Mouse (Mus musculus) layer of hippocampus, postnatal 36 days (tissue): Measurements from ENCODE around the gene 1600002K03Rik. TPM values are rescaled to one million over a fixed set of nuclear protein-coding genes. Genes with fewer than 3 reads are reported as not detected.
A peak's percentile ranks its signal among the peaks of the same experiment; 100 is the strongest.
"Not testable (repeated sequence)": the region's sequence is repeated elsewhere in the genome, so short reads cannot be mapped to it uniquely, and the experiment has no call there.

Experiments used
- DNase-seq, 2 experiments: peaks; one replicate each; pipeline ENCODE4 v3.0.0; 2022
- total RNA-seq, 2 experiments: library from RNA; stranded (reverse); gene quantifications; 2 replicates each; pipeline ENCODE4 v1.2.3; 2021

The 1600002K03Rik gene
- total RNA-seq, 2 experiments from 2014 or later: 6.4 to 6.9 TPM

DNA sequence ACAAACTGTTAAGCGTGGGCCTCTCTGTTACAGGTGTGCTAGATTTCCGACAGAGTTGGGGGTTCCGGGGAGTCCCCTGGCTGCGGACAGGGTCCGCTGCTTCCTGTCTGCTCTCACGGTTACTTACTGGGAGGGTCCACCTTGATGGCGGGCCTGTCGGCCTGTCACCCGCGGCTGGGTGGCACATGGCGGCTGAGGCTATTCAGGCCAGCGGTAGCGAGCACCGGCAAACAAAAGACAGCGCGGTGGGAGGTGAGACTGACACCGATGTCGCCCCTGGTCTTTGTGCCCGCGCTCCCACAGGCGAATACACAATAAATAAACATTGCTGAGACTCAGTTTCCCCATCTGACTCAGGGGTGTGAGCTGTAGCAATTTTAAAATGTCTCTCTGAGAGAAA lies 17.3 kb downstream of the 1600002K03Rik start:
- no peak for DNase-seq

DNA sequence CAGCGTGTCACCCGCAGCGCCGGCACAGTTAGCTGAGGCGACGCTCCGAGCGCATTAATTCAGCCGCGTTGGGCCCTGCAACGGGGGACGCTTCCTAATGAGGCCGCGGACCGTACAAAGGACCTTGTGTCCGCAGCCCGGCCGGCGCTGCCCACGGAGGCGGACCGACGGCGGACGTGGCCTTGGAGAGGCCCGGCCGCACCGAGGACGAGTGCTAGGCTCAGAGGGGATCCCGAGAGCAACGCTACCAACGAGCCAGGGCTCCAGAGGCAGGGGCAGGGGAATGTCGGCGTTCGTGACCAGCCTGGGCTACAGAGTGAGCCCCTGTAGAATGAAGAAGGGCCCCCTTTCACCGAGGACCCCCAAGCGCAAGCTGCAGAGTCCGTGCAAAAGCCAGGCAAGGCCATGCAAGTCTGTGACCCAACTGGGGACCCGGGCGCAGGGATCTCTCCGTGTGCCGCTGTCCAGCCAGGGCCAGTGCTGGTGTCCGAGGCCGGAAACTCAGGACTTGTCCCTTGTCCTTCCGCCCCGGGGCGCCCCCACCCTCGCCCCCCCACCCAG lies 17.8 kb downstream of the 1600002K03Rik start:
- peak; percentile 24 to 56 for DNase-seq

DNA sequence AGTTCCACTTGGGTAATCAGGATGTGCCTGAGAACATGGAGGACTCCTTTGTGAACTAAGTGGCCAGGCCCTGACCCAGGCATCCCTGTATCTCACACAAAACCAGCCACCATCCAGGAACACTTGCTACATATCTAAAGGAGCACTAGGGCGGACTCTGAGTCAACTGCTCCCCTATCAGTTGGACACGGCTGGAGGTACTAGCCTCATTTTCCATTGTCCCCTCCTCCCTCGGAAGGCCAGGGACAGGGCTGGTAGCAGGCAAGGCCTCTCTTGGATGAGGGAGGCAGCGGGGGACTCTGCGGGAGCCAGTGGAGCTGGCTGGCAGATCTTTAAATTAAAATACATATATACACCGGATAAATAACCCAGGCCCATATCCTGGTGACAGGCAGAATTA lies 21.2 kb downstream of the 1600002K03Rik start:
- no peak for DNase-seq

DNA sequence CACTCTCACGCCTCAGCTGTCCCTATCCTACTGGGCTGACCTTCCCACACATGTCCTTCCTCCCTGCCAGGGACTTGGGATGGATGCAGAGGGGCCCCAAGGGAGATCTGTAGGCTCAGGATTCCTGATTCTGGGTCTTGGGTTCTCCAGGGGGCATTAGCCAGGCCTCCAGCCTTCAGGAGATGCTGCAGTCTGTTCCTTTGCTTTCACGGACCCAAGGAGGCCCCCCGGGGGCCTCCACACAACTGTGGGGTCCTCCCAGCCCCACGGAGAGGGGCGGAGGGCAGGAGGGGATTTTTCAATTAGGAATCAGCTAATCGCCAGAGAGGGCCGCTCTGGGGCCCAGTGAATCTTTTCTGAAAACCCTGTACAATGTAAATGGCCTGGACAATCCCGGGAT lies 21.7 kb downstream of the 1600002K03Rik start:
- DNase-seq: no peak

DNA sequence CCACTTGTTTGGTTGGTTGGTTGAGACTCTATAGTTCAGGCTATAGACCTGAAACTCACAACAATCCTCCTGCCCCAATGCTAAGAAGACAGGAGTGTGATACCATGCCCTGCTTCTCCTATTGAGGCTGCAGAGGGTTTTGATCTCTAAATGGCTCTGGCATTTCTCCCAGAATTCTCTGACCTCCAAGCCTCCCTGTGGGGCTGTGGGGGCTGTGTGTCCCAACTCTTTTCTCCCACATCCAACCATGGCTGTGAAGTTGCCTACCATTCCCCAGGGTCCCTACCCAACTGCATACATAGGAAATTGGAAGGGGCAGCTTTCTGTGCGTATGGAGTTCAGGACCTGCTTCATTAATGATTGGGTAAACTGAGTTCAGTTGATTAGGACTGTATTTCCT lies 23.4 kb downstream of the 1600002K03Rik start:
- DNase-seq: no peak

DNA sequence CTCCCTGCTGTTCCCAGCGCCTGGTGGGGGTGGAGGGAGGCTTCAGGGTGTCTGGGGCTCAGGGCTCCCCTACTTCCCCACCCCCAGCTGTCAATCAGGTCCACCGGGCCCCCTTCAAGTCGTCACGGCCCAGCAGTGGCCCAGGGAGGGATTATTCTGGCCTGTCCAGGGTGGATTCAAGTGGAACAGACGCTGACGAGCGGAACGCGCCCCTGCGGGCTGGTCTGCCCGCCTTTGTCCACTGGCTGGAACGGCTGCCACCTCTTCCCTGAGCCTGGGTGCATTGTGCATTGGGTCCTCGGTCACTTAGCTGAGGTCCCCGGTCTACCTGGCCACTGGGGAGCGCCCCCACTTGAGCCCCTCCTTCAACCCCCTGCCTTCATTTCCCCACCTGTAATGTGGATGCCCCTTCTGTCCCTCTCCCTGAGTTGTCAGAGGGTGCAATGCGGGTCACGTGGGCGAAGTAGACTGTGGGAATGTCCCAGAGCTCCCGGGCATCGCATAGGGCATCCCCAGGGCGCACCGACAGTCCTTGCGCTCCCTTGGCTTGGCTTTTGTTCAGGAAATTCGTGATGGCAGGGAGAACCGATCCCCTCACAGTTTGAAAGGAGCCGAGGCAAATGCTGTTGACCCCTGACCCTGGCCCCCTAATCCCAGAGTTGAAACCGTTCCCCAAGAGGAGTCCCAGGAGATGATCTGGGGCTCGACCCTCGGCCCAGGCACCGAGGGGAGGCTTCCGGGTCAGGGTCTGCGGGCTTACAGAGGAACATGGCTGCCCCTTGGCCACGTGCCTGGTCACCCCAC lies 24.2 kb downstream of the 1600002K03Rik start:
- DNase-seq: no peak

DNA sequence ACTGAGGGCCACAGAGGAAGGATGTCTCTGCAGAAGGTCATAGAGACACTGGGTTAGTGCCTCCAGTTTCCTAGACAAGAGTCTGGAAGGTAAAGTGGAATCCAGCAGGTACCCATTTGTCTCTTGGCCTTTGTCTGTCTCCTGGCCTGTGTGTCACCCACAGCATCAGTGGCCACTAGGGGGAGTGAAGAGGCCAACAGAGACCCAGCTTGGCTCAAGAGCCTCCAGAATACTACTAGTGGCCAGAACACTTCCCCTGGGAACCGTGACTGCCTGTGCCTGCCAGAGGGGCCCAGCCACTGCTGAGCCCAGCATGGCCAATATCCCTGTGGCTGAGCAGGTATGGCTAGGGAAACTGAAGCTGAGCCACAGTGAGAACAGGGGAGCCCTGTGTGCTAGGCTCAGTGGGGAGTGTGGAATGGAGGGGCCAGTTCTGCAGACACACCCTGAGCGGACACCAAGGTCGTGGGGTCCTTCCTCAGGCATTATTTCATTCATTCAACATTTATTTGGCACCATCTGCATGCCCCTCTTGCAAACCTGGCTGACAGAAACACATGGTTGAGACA lies 26.8 kb downstream of the 1600002K03Rik start:
- DNase-seq: peak; percentile 64 to 67

DNA sequence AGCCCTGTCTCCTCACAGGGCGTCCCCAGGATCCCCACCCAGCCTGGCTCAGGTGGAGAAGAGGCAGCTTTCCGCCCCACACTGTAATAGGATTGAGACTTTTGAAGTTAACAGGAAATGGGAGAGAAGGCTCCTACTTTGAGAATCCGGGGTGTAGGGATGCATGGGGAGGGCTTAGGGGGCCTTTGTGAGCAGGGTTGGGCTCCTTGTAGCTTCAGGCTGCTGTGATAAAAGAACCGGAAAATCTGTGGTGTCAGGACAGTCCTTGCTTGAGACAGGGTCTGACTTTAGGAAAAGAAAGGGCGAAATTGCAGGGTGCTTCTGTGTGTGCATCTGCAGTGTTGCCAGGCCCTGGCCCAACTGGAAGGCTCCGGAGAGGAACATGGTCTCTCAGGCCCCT lies 27.7 kb downstream of the 1600002K03Rik start:
- no peak for DNase-seq

DNA sequence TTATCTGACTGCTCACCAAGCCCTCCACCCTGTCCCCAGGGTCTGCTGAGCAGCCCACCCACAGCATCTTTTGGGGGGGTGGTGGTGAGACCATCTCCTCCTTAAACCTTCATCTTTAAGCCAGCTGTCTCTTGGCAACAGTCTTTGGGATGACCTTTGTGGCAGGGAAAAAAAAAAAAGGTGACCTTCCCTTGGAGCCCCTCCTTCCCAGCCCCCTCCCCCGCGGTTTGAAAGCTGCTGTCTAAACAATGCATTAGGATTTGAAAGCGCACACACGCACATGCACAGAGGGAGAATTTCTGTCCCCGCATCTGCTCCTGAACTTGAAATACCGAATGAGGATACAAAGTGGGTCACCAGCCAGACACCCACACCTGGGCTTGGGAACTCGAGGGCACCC lies 31.3 kb downstream of the 1600002K03Rik start:
- DNase-seq: no peak

DNA sequence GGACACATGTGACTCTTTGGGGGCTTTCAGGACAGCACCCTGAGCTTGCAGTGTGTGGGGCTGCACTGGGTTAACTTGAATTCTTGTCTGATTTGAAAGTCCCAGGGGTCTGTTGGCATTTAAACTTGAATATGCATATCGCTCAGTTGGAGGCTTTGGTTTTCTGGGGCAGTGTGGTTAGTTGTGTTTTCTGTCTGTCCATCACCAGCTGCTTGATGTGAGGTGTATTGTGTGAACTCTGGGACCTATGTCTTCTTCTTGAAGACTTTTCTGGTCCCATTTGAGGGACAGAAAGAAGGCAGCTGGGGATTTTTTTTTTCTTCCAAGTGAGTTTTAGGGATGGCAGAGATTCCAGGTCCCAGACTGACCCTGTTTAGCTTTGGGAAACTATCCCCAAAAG lies 34.5 kb downstream of the 1600002K03Rik start:
- no peak for DNase-seq

DNA sequence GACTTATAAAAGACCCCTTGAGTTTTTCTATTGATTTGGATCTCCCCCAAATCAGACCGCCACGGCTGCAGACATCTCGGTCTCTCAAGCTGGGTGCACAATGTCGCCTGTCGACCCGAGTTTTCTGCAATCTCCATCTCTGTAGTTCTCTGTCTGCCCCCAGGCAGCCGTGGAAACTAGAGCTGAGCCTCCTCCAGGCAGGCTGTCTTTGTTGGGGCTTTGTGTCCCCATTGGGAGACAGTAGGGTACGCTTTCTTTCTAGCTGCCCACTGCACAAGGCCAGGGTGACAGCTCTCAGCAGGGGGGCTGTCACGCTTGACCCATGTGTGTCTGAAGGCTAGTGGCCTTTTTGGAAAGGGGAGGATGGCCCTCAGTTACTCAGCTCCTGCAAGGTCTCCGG lies 34.9 kb downstream of the 1600002K03Rik start:
- DNase-seq: no peak

DNA sequence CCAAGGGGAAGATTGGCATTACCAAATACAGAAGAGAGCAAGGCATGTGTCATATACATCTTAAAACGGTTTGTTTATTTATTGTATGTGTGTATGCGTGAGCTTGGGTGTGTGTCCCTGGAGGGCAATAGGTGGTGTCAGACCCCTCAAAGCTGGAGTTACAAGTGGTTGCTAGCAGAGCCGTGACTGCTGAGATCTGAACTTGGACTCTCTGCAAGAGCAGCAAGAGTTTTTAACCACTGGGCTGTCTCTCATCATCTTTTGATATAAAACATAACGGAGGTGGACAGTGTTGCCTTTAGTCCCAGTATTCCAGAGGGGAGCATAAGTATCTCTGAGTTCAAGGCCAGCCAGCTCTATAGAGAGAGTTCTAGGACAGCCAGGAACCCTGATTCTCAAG lies 35.5 kb downstream of the 1600002K03Rik start:
- no peak for DNase-seq

DNA sequence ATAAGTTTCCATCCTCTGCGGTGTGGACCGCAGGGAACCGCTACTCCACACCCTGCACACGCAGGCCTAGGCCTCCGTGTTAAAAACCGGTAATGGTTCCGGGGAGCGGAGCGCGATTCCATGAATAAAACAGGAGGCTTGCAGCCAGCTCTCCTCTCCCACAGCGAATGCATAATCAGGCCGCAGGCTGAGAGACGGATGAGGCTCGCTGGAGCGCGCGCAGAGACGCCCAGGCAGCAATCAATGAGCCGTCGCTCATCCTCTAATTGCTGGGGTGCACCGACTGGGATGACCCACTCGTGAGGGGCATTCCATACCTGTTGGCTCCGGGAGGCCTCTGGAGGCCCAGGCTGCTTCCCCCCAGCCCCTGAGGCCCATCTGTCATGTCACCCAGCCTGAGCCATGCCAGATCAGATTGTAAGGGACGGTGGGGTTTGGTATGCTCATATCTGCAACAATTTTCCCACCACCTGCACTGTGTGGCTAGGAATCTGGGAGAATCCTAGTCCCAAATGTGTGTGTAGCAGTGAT lies 36.2 kb downstream of the 1600002K03Rik start:
- DNase-seq: peak; percentile 30 to 36

DNA sequence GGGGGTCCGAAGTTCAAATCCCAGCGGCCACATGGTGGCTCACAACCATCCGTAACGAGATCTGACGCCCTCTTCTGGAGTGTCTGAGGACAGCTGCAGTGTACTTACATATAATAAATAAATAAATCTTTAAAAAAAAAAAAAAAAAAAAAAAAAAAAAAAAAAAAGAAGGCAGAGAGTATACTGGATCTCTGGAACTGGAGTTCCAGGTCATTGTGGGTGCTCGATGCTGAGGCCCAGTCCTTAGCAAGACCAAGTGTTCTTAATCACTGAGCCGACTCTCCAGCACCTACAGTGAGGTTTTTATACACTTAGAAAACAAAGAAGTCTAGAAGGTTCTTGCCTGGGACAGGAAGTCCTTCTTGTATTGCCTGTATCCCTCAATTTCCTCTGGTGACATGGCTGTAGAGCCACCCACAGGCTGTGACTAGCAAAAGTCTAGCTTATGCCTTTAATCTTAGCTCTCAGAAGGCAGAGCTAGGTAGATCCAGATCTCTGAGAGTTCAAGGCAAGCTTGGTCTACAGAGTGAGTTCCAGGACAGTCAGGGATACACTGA lies 38.9 kb downstream of the 1600002K03Rik start:
- DNase-seq: not testable (repeated sequence)

DNA sequence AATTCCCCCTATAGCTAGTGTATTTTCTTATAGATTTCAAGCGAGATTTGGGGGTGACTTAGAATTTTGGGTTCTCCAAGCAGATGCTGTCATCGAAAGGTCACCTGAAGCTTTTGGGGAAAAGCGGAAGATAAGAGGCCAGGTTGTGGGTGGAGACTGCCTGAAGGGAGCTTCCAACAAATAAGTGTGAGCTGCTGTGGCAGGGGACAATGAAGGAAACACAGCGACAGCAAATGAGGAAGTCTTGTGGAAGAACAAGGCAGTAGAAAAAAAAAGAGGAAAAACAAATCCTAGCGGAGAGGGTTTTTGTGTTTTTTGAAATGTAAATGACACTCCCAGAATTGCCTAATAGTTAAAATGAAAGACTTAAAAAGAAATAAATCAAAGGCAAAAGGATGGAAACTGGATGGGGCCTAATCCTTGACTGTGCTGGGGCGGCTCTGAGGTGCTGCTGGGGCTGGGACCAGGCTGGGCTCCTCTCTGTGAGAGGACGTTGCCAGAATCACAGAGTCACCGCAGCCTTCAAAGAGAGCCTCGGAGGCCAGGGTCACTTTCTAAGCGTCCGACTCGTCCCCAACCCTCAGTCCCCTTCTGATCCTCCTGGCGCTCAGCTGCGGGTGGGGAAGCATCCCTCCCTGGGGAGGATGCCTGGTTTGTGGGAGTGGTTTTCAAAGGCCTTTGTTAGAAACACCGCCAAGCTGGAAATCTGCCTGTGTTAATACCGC lies 42.5 kb downstream of the 1600002K03Rik start:
- no peak for DNase-seq

DNA sequence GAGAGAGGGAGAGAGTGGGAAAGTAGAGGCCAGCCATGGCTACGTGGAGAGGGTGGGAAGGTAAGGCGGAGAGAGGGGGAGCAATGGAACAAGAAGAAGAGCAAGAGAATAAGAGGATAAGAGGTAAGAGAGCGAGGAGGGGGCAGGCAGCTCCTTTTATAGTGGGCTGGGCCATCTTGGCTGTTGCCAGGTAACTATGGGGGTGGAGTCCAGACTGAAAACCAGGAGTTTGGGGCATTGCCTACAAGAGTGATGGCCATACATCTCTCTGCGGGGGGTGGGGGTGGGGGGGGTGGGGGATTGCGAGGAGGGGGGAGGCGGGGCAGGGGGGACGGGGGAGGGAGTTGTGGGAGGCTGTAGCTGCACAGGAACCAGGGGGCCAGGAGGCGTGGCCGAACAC lies 47.9 kb downstream of the 1600002K03Rik start:
- no peak for DNase-seq

DNA sequence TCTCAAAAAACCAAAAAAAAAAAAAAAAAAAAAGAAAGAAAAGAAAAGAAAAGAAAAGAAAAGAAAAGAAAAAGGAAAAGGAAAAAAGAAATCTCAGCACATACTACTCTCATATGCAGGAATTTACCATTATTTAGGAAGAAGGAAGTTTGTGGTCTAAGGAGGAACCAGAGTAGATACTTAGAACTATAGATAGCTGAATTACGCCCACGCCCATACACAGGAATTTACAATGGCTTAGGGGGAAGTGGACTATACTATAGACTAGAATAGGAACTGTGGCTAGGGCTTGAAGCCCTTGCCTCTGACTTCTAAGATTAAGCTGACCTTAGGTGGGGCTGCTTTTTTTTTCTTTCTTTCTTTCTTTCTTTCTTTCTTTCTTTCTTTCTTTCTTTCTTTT lies 50.4 kb downstream of the 1600002K03Rik start:
- not testable (repeated sequence) for DNase-seq

Other genes with a start within 250 kb of the 1600002K03Rik start
- gene Arid3a, start 245.9 kb upstream of the 1600002K03Rik start, total RNA-seq: 1 to 10 TPM; 4.8 to 5.1 TPM
- 10 to 100 TPM; 43.2 to 48.2 TPM for gene Wdr18, start 212.8 kb upstream of the 1600002K03Rik start, total RNA-seq
- under 1 TPM; 0.10 TPM for gene Grin3b, start 202.2 kb upstream of the 1600002K03Rik start, total RNA-seq
- 100 to 1,000 TPM; 117 to 124 TPM for gene Tmem259, start 188.6 kb upstream of the 1600002K03Rik start, total RNA-seq
- gene Cnn2, start 184.4 kb upstream of the 1600002K03Rik start, total RNA-seq: 1 to 10 TPM; 5.5 to 6.6 TPM
- 10 to 100 TPM; 10.9 to 11.0 TPM for gene Abca7, start 176.4 kb upstream of the 1600002K03Rik start, total RNA-seq
- gene Arhgap45, start 156.3 kb upstream of the 1600002K03Rik start, total RNA-seq: 1 to 10 TPM; 3.2 to 4.2 TPM
- gene Polr2e, start 133.1 kb upstream of the 1600002K03Rik start, total RNA-seq: 10 to 100 TPM; 74.8 to 86.0 TPM
- gene Gpx4, start 125.8 kb upstream of the 1600002K03Rik start, total RNA-seq: 100 to 1,000 TPM; 445 to 446 TPM
- 10 to 100 TPM; 17.2 to 20.7 TPM for gene Sbno2, start 67.4 kb upstream of the 1600002K03Rik start, total RNA-seq
- 10 to 100 TPM; 93.3 to 95.9 TPM for gene Stk11, start 57.1 kb upstream of the 1600002K03Rik start, total RNA-seq
- 100 to 1,000 TPM; 324 to 369 TPM for gene Atp5d, start 34.3 kb upstream of the 1600002K03Rik start, total RNA-seq
- 100 to 1,000 TPM; 336 to 379 TPM for gene Cbarp, start 32.1 kb upstream of the 1600002K03Rik start, total RNA-seq
- 10 to 100 TPM; 58.9 to 62.6 TPM for gene Midn, start 24.7 kb upstream of the 1600002K03Rik start, total RNA-seq
- gene Cirbp, start 7.0 kb upstream of the 1600002K03Rik start, total RNA-seq: 10 to 100 TPM; 58.5 to 63.4 TPM
- gene Efna2, start 6.5 kb downstream of the 1600002K03Rik start, total RNA-seq: 1 to 10 TPM; 9.0 to 9.6 TPM
- 10 to 100 TPM; 35.6 to 39.6 TPM for gene Mum1, start 53.5 kb downstream of the 1600002K03Rik start, total RNA-seq
- 100 to 1,000 TPM; 199 to 204 TPM for gene Ndufs7, start 76.2 kb downstream of the 1600002K03Rik start, total RNA-seq
- 10 to 100 TPM; 37.7 to 39.1 TPM for gene Gamt, start 88.1 kb downstream of the 1600002K03Rik start, total RNA-seq
- 100 to 1,000 TPM in 1 of 2 experiments, 10 to 100 TPM in 1; 82.6 to 100 TPM for gene Dazap1, start 88.5 kb downstream of the 1600002K03Rik start, total RNA-seq
- gene Rps15, start 119.5 kb downstream of the 1600002K03Rik start, total RNA-seq: 100 to 1,000 TPM; 755 to 823 TPM
- gene Apc2, start 123.0 kb downstream of the 1600002K03Rik start, total RNA-seq: 10 to 100 TPM; 98.3 to 98.4 TPM
- gene 2310011J03Rik, start 147.6 kb downstream of the 1600002K03Rik start, total RNA-seq: 10 to 100 TPM; 22.4 to 23.0 TPM
- gene Pcsk4, start 156.6 kb downstream of the 1600002K03Rik start, total RNA-seq: 1 to 10 TPM; 2.2 to 2.6 TPM
- gene Reep6, start 157.0 kb downstream of the 1600002K03Rik start, total RNA-seq: 10 to 100 TPM in 1 of 2 experiments, 1 to 10 TPM in 1; 8.6 to 10.3 TPM
- 1 to 10 TPM; 4.9 to 5.2 TPM for gene Adamtsl5, start 175.5 kb downstream of the 1600002K03Rik start, total RNA-seq
- gene Plk5, start 183.5 kb downstream of the 1600002K03Rik start, total RNA-seq: 10 to 100 TPM; 23.2 to 23.4 TPM
- 10 to 100 TPM; 18.2 to 18.4 TPM for gene Mex3d, start 214.7 kb downstream of the 1600002K03Rik start, total RNA-seq
- gene Mbd3, start 226.6 kb downstream of the 1600002K03Rik start, total RNA-seq: 100 to 1,000 TPM; 148 to 156 TPM
- gene Uqcr11, start 233.9 kb downstream of the 1600002K03Rik start, total RNA-seq: 100 to 1,000 TPM; 443 to 467 TPM